Mouse (Mus musculus) CH12.LX (cell line): ENCODE measurements around the gene Robo1. TPM values are rescaled to one million over a fixed set of nuclear protein-coding genes. Genes with fewer than 3 reads are reported as not detected.

ENCODE experiments used
- DNase-seq: peaks from one replicate; pipeline ENCODE4 v3.0.0-alpha.2; 2013; ENCODE audit errors: extremely low read depth
- H3K27ac ChIP-seq: 2 replicates; pipeline ENCODE4 v1.5.1; 2012; ENCODE audit warnings: low read depth, mild to moderate bottlenecking, control low read depth, moderate library complexity; ENCODE audit not compliant: insufficient read depth
- H3K27me3 ChIP-seq: replicated peaks from 2 replicates; pipeline ENCODE3; 2012; ENCODE audit warnings: inconsistent platforms
- H3K36me3 ChIP-seq, 2 experiments: replicated peaks in 1 of 2; 2 replicates each; pipeline versions ENCODE3 to v1.6.1; 2012; ENCODE audit warnings: inconsistent platforms in 1 of 2, low read length in 1 of 2, mild to moderate bottlenecking in 1 of 2, mixed read lengths in 1 of 2, moderate library complexity in 1 of 2; ENCODE audit not compliant: control insufficient read depth in 1 of 2, insufficient read depth in 1 of 2
- H3K4me1 ChIP-seq, 2 experiments: 2 replicates each; pipeline ENCODE4 v1.6.1; 2012; ENCODE audit warnings: inconsistent platforms in 1 of 2, moderate library complexity in 1 of 2; ENCODE audit not compliant: insufficient read depth in 2 of 2, control insufficient read depth in 1 of 2
- H3K4me2 ChIP-seq: 2 replicates; pipeline ENCODE4 v1.6.1; 2012; ENCODE audit warnings: low read depth, mild to moderate bottlenecking, control low read depth; ENCODE audit not compliant: poor library complexity, insufficient read depth, severe bottlenecking
- H3K4me3 ChIP-seq, 3 experiments: fragments of 150-350 bp in 1 of 3; sonication (generic) in 1 of 3; replicated peaks in 1 of 3; 2 replicates each; pipeline versions ENCODE3 to v1.5.1; 2011 to 2012; ENCODE audit warnings: low read depth in 2 of 3, low read length in 2 of 3, mild to moderate bottlenecking in 2 of 3, moderate library complexity in 2 of 3, control low read depth in 1 of 3, improper control_type of control experiment in 1 of 3, inconsistent platforms in 1 of 3, mixed read lengths in 1 of 3; ENCODE audit not compliant: poor library complexity in 1 of 3
- H3K79me2 ChIP-seq: replicated peaks from 2 replicates; pipeline ENCODE4 v1.6.1; 2012; ENCODE audit warnings: mild to moderate bottlenecking, moderate library complexity; ENCODE audit not compliant: control insufficient read depth, poor library complexity, insufficient read depth, severe bottlenecking; ENCODE audit errors: extremely low read depth
- H3K9ac ChIP-seq: 2 replicates; pipeline ENCODE4 v1.6.1; 2012; ENCODE audit warnings: low read depth, mild to moderate bottlenecking, control low read depth, moderate library complexity; ENCODE audit not compliant: insufficient read depth
- H3K9me3 ChIP-seq: replicated peaks from 2 replicates; pipeline ENCODE3; 2012; ENCODE audit warnings: low read length, inconsistent platforms, mixed read lengths
- BHLHE40 ChIP-seq: IDR thresholded peaks from 2 replicates; pipeline ENCODE4 v1.6.1; 2011; ENCODE audit warnings: mild to moderate bottlenecking, low read depth, low read length, improper control_type of control experiment
- CHD1 ChIP-seq: IDR thresholded peaks from 2 replicates; pipeline ENCODE4 v1.6.1; 2012; ENCODE audit warnings: low read depth, low read length, improper control_type of control experiment, inconsistent platforms
- E2F4 ChIP-seq: IDR thresholded peaks from 2 replicates; pipeline ENCODE4 v1.6.1; 2011; ENCODE audit warnings: low read depth, low read length, improper control_type of control experiment; ENCODE audit not compliant: insufficient replicate concordance
- ELF1 ChIP-seq: IDR thresholded peaks from 2 replicates; pipeline ENCODE4 v1.6.1; 2014; ENCODE audit warnings: low read depth, mild to moderate bottlenecking, inconsistent platforms, low read length, improper control_type of control experiment
- EP300 ChIP-seq: IDR thresholded peaks from 2 replicates; pipeline ENCODE4 v1.6.1; 2011; ENCODE audit warnings: low read length, improper control_type of control experiment
- ETS1 ChIP-seq: conservative IDR thresholded peaks from 2 replicates; pipeline ENCODE4 v1.6.1; 2012; ENCODE audit warnings: low read depth, mild to moderate bottlenecking, inconsistent platforms, low read length, improper control_type of control experiment, moderate library complexity
- GABPA ChIP-seq: IDR thresholded peaks from 2 replicates; pipeline ENCODE4 v1.6.1; 2012; ENCODE audit warnings: low read depth, low read length, improper control_type of control experiment, inconsistent platforms; ENCODE audit not compliant: insufficient replicate concordance
- HCFC1 ChIP-seq: IDR thresholded peaks from 2 replicates; pipeline ENCODE4 v1.6.1; 2012; ENCODE audit warnings: low read depth, mild to moderate bottlenecking, inconsistent platforms, low read length, improper control_type of control experiment
- IRF4 ChIP-seq: IDR thresholded peaks from 2 replicates; pipeline ENCODE4 v1.6.1; 2014; ENCODE audit warnings: low read depth, mild to moderate bottlenecking, inconsistent platforms, low read length, improper control_type of control experiment
- KAT2A ChIP-seq: IDR thresholded peaks from 2 replicates; pipeline ENCODE4 v1.6.1; 2012; ENCODE audit warnings: low read length, improper control_type of control experiment, inconsistent platforms; ENCODE audit not compliant: insufficient replicate concordance
- MAX ChIP-seq: IDR thresholded peaks from 2 replicates; pipeline ENCODE4 v1.6.1; 2011; ENCODE audit warnings: low read length, improper control_type of control experiment
- MAZ ChIP-seq: IDR thresholded peaks from 2 replicates; pipeline ENCODE4 v1.6.1; 2012; ENCODE audit warnings: low read depth, mild to moderate bottlenecking, inconsistent platforms, low read length, improper control_type of control experiment, moderate library complexity
- MEF2A ChIP-seq: IDR thresholded peaks from 2 replicates; pipeline ENCODE4 v1.6.1; 2014; ENCODE audit warnings: low read depth, mild to moderate bottlenecking, inconsistent platforms, low read length, improper control_type of control experiment, borderline replicate concordance
- MYC ChIP-seq: IDR thresholded peaks from 2 replicates; pipeline ENCODE4 v1.6.1; 2011; ENCODE audit warnings: low read depth, mild to moderate bottlenecking, improper control_type of control experiment, low read length
- PAX5 ChIP-seq: IDR thresholded peaks from 2 replicates; pipeline ENCODE4 v1.6.1; 2012; ENCODE audit warnings: low read length, inconsistent platforms, mixed read lengths
- RAD21 ChIP-seq: IDR thresholded peaks from 2 replicates; pipeline ENCODE4 v1.6.1; 2011; ENCODE audit warnings: low read depth, mild to moderate bottlenecking, low read length, improper control_type of control experiment, moderate library complexity
- RCOR1 ChIP-seq: conservative IDR thresholded peaks from 2 replicates; pipeline ENCODE4 v1.6.1; 2012; ENCODE audit warnings: low read depth, mild to moderate bottlenecking, inconsistent platforms, low read length, improper control_type of control experiment
- SIN3A ChIP-seq: IDR thresholded peaks from 2 replicates; pipeline ENCODE4 v1.6.1; 2012; ENCODE audit warnings: low read length, improper control_type of control experiment, inconsistent platforms
- USF1 ChIP-seq: IDR thresholded peaks from 2 replicates; pipeline ENCODE4 v1.6.1; 2014; ENCODE audit warnings: low read depth, mild to moderate bottlenecking, inconsistent platforms, low read length, improper control_type of control experiment
- USF2 ChIP-seq: conservative IDR thresholded peaks from 2 replicates; pipeline ENCODE4 v1.6.1; 2011; ENCODE audit warnings: low read depth, low read length, improper control_type of control experiment
- ZC3H11A ChIP-seq: IDR thresholded peaks from 2 replicates; pipeline ENCODE4 v1.6.1; 2012; ENCODE audit warnings: low read depth, mild to moderate bottlenecking, inconsistent platforms, low read length, improper control_type of control experiment
- ZKSCAN1 ChIP-seq: IDR thresholded peaks from 2 replicates; pipeline ENCODE4 v1.6.1; 2012; ENCODE audit warnings: low read depth, inconsistent platforms, low read length, improper control_type of control experiment, borderline replicate concordance
- dilution Hi-C: fragments of 300-500 bp; cut with MboI; formaldehyde crosslinking; loops from 2 replicates; pipeline ENCODE4 v1.14.3; 2020; ENCODE audit warnings: low sequenced_read_pairs; ENCODE audit not compliant: extremely low pct_unique_long_range_greater_than_20kb, extremely low pct_ligation_motif_present
- in situ Hi-C: fragments of 300-500 bp; cut with MboI; formaldehyde crosslinking; loops from 3 replicates; pipeline ENCODE4 v1.14.3; 2019; ENCODE audit warnings: low sequenced_read_pairs, low pct_ligation_motif_present, low pct_unique_long_range_greater_than_20kb, mixed read lengths
- polyA plus RNA-seq: library from polyadenylated mRNA; unstranded; fragments of >175 nt; gene quantifications from 2 replicates; pipeline ENCODE4 v1.2.1, GENCODE M21; 2012; ENCODE audit warnings: low read depth; ENCODE audit not compliant: insufficient read length
- total RNA-seq, 2 experiments: library from RNA; depleted of rRNA; stranded (reverse); fragments of 300-350 nt in 1 of 2; fragments of >200 nt in 1 of 2; gene quantifications; 2 replicates each; pipeline ENCODE4 v1.2.3; 2012 to 2014

Robo1 gene
- total and polyA plus RNA-seq, 3 experiments, result not detected

GRCm38 (mm10) chr16:72794692-72795378, 486.7 kb downstream of the Robo1 start:
- no peaks in the 10 kb centered on the region for H3K27me3 ChIP-seq
- H3K27ac ChIP-seq, result no peak overlapping the region
- no peak for TF ChIP-seq PAX5
- TF ChIP-seq ZC3H11A, result no peak
- TF ChIP-seq BHLHE40, result no peak
- no peak for TF ChIP-seq ZKSCAN1
- no peak for TF ChIP-seq MYC
- DNase-seq, result no peak
- in situ Hi-C loops, result no loop called here
- H3K9me3 ChIP-seq, result peaks cover 53% of the 10 kb centered on the region
- dilution Hi-C loops, result no loop called here
- H3K4me3 ChIP-seq, result no peak overlapping the region
- H3K4me2 ChIP-seq, result no peak overlapping the region
- no peaks in the 10 kb centered on the region for H3K36me3 ChIP-seq
- H3K79me2 ChIP-seq, result no peaks in the 10 kb centered on the region
- H3K9ac ChIP-seq, result no peak overlapping the region
- no peaks in the 10 kb centered on the region for H3K4me1 ChIP-seq

- TF ChIP-seq ZC3H11A (no peak), IRF4 (no peak), RAD21 (no peak), HCFC1 (no peak), GABPA (no peak), SIN3A (no peak), USF1 (no peak), ELF1 (no peak), MAX (no peak)
- Histone ChIP-seq H3K4me3 (no peak overlapping the region), H3K9ac (no peak overlapping the region), H3K36me3 (no peaks in the 10 kb centered on the region), H3K27ac (no peak overlapping the region), H3K4me2 (no peak overlapping the region), H3K79me2 (no peaks in the 10 kb centered on the region), H3K27me3 (no peaks in the 10 kb centered on the region), H3K9me3 (peaks cover 54% of the 10 kb centered on the region), H3K4me1 (no peaks in the 10 kb centered on the region)
- dilution Hi-C loops, result no loop called here
- in situ Hi-C loops, result no loop called here
- no peak for DNase-seq
Measured at GRCm38 (mm10) chr16:72795379-72795712, 487.2 kb downstream of the Robo1 start.

GRCm38 (mm10) chr16:72798405-72798949, 490.4 kb downstream of the Robo1 start:
- H3K27ac ChIP-seq, result no peak overlapping the region
- dilution Hi-C loops (no loop called here), in situ Hi-C loops (no loop called here)
- no peaks in the 10 kb centered on the region for H3K36me3 ChIP-seq
- TF ChIP-seq SIN3A, result no peak
- TF ChIP-seq KAT2A, result no peak
- no peak for TF ChIP-seq CHD1
- TF ChIP-seq RCOR1, result no peak
- TF ChIP-seq MEF2A, result no peak
- no peak for TF ChIP-seq ETS1
- no peak for TF ChIP-seq USF2
- TF ChIP-seq RAD21, result no peak
- TF ChIP-seq E2F4, result no peak
- no peak for TF ChIP-seq PAX5
- TF ChIP-seq EP300, result no peak
- no peak for TF ChIP-seq BHLHE40
- no peak for TF ChIP-seq MAZ
- H3K4me2 ChIP-seq, result no peak overlapping the region
- peaks cover 0 to 3% of the 10 kb centered on the region in 2 experiments; a peak in 1 of 4 replicates for H3K4me1 ChIP-seq
- no peak for DNase-seq
- H3K79me2 ChIP-seq, result no peaks in the 10 kb centered on the region
- peaks cover 56% of the 10 kb centered on the region for H3K9me3 ChIP-seq
- no peak overlapping the region for H3K4me3 ChIP-seq
- H3K9ac ChIP-seq, result no peak overlapping the region
- no peaks in the 10 kb centered on the region for H3K27me3 ChIP-seq
